Comparison of ENCODE assay signal across 8 mouse cellular contexts in the genomic region with DNA sequence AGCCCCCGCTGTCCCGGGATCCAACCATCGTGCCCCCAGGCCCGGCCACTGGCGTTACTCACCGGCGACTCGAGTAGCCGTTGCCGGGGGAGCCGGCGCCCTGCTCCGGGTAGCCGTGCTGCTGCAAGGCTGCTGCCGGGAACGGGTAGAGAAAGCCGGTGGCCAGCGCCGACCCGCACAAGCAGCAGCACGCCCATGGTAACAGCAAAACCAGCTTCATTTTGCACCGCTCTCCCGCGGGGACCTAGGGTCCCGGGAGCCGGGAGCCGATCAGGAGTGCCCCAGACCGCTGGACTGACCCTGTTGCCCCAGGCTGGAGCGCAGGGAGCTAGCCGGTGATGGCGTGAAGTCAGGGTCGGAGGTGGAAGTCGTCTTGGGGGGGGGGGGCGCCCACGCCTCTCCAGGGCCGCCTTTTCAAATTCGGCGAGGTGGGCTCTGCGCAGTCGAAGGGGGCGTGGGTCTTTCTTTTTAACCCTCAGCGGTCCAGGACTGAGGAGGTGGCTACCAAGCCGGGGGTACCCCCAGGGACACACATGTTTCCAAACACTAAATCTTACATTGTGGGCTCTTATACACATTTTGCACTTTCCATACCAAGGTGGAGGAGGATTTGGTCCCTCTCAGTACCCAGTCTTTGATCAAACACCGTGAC. TPM values are rescaled to one million over a fixed set of nuclear protein-coding genes. Genes with fewer than 3 reads are reported as not detected.
A peak's percentile ranks its signal among the peaks of the same experiment; 100 is the strongest.
DNase-seq lines count a peak whose midpoint lies in the region; ATAC-seq lines count a peak whose summit lies in the region.

A gene (minus strand): TSS at position 422 of the 652 bp plus-strand sequence.

- peaks cover 17% of the 10 kb centered on the region for H3K4me1 ChIP-seq in hindbrain, embryonic 13.5 days (replicated peaks)
- H3K4me1 ChIP-seq in liver, embryonic 15.5 days (replicated peaks) = no peaks in the 10 kb centered on the region

- H3K4me3 ChIP-seq in hindbrain, embryonic 13.5 days = peak within 1 kb of the TSS; percentile 56
- H3K4me3 ChIP-seq in liver, embryonic 15.5 days (replicated peaks) = peak within 1 kb of the TSS; percentile 15

- peak within 1 kb of the TSS; percentile 76 for H3K9ac ChIP-seq in hindbrain, embryonic 13.5 days
- H3K9ac ChIP-seq in liver, embryonic 15.5 days = no peak within 1 kb of the TSS

- peak within 1 kb of the TSS; percentile 52 for H3K27ac ChIP-seq in hindbrain, embryonic 13.5 days
- no peak within 1 kb of the TSS for H3K27ac ChIP-seq in liver, embryonic 15.5 days (replicated peaks)

- 1% methylated on average over 39 of the region's 44 CpGs for WGBS in hindbrain, embryonic 13.5 days
- WGBS in liver, embryonic 15.5 days (ENCODE audit: insufficient replicate concordance) = 2% methylated on average over 44 of the region's 44 CpGs

- peak within 1 kb of the TSS; percentile 83 for H3K4me2 ChIP-seq in hindbrain, embryonic 13.5 days
- H3K4me2 ChIP-seq in liver, embryonic 15.5 days = peak within 1 kb of the TSS; percentile 30

- peak; percentile 53 for DNase-seq in gastrocnemius, postnatal 10 days
- DNase-seq in gastrocnemius, adult 18-20 months (ENCODE audit: low spot score) = no peak
- DNase-seq in urinary bladder, postnatal 14 days (ENCODE audit: low spot score) = peak; percentile 9
- DNase-seq in urinary bladder, postnatal 25 days (ENCODE audit: low spot score) = no peak
- peak; percentile 63 for DNase-seq in testis, postnatal 10 days (ENCODE audit: low spot score)
- no peak for DNase-seq in lung, postnatal 25 days (ENCODE audit: low spot score)

- peak; percentile 40; the same call in 1 of the 2 replicates for ATAC-seq in hindbrain, embryonic 13.5 days (ENCODE audit: low FRiP score)
- ATAC-seq in liver, embryonic 15.5 days (ENCODE audit: insufficient read depth) = no peak

- H3K27me3 ChIP-seq in hindbrain, embryonic 13.5 days = peaks cover 42% of the 10 kb centered on the region
- H3K27me3 ChIP-seq in liver, embryonic 15.5 days = peaks cover 40% of the 10 kb centered on the region

- no peaks in the 10 kb centered on the region for H3K36me3 ChIP-seq in hindbrain, embryonic 13.5 days
- H3K36me3 ChIP-seq in liver, embryonic 15.5 days (replicated peaks) = no peaks in the 10 kb centered on the region

- H3K9me3 ChIP-seq in hindbrain, embryonic 13.5 days = no peaks in the 10 kb centered on the region
- H3K9me3 ChIP-seq in liver, embryonic 15.5 days (replicated peaks) = no peaks in the 10 kb centered on the region

RNA-seq across cellular contexts. Expression of the gene that starts here (rescaled TPM):
- total RNA-seq in gastrocnemius, postnatal 10 days (2021) = 10 to 100 TPM; 24.4 to 28.0 TPM
- total RNA-seq in gastrocnemius, adult 18-20 months (2021) = under 1 TPM; 0.31 to 0.75 TPM
- 30.2 and 33.8 TPM in 2 replicates for polyA plus RNA-seq in hindbrain, embryonic 13.5 days (2015; fragmentation: Nextera tagmentation; extraction: Ambion mirVana)
- 0.85 and 0.93 TPM in 2 replicates for polyA plus RNA-seq in liver, embryonic 15.5 days (2015; fragmentation: Nextera tagmentation; extraction: Ambion mirVana)

Comparison
In these comparisons a context has a peak if more than half of its experiments do, and no peak if none do; other contexts are left out.
1. RNA of the gene that starts here (total RNA-seq): 24.4 to 28.0 TPM in gastrocnemius, postnatal 10 days; 0.31 to 0.75 TPM in gastrocnemius, adult 18-20 months; every median in the first group is over 10 times any median in the second.
2. RNA of the gene that starts here (polyA plus RNA-seq): 30.2 to 33.8 TPM in hindbrain, embryonic 13.5 days; 0.85 to 0.93 TPM in liver, embryonic 15.5 days; every median in the first group is over 10 times any median in the second.
3. DNase-seq: peak in gastrocnemius, postnatal 10 days (single experiment), urinary bladder, postnatal 14 days (single experiment) and testis, postnatal 10 days (single experiment); none in gastrocnemius, adult 18-20 months (single experiment), urinary bladder, postnatal 25 days (single experiment) and lung, postnatal 25 days (single experiment).